Mouse (Mus musculus) ES-Bruce4 (cell line): Measurements from ENCODE around the gene Arhgap9. TPM values are rescaled to one million over a fixed set of nuclear protein-coding genes. Genes with fewer than 3 reads are reported as not detected.

Experiments used
- H3K27ac ChIP-seq: 2 replicates; pipeline ENCODE4 v1.5.1; 2012; ENCODE audit warnings: low read length, inconsistent platforms; ENCODE audit not compliant: insufficient read depth
- H3K27me3 ChIP-seq: 2 replicates; pipeline ENCODE4 v1.6.1; 2012; ENCODE audit warnings: mild to moderate bottlenecking, low read length, inconsistent platforms; ENCODE audit not compliant: control insufficient read depth, poor library complexity, insufficient read depth, severe bottlenecking
- H3K36me3 ChIP-seq: 2 replicates; pipeline ENCODE4 v1.6.1; 2012; ENCODE audit warnings: inconsistent platforms, mild to moderate bottlenecking, low read length, moderate library complexity; ENCODE audit not compliant: control insufficient read depth, poor library complexity, insufficient read depth, severe bottlenecking
- H3K4me1 ChIP-seq: one replicate; pipeline ENCODE4 v1.8.1; 2011; ENCODE audit warnings: low read length; ENCODE audit not compliant: control insufficient read depth, insufficient read depth
- H3K4me3 ChIP-seq: 2 replicates; pipeline ENCODE4 v1.5.1; 2011; ENCODE audit warnings: low read depth, mild to moderate bottlenecking, low read length
- H3K9ac ChIP-seq: 2 replicates; pipeline ENCODE4 v1.6.1; 2012; ENCODE audit warnings: low read depth, mild to moderate bottlenecking, inconsistent platforms; ENCODE audit not compliant: poor library complexity, severe bottlenecking
- H3K9me3 ChIP-seq: replicated peaks from 2 replicates; pipeline ENCODE4 v1.6.1; 2012; ENCODE audit warnings: mild to moderate bottlenecking, low read length, inconsistent platforms; ENCODE audit not compliant: control insufficient read depth, poor library complexity, insufficient read depth, severe bottlenecking
- CTCF ChIP-seq: IDR thresholded peaks from one replicate; pipeline ENCODE4 v1.8.1; 2011; ENCODE audit warnings: low read depth, low read length
- EP300 ChIP-seq: IDR thresholded peaks from 2 replicates; pipeline ENCODE4 v1.6.1; 2011; ENCODE audit warnings: low read depth, low read length; ENCODE audit not compliant: insufficient read depth
- POLR2A ChIP-seq: IDR thresholded peaks from one replicate; pipeline ENCODE4 v1.8.1; 2011; ENCODE audit warnings: low read length; ENCODE audit not compliant: insufficient read depth
- polyA plus RNA-seq: library from polyadenylated mRNA; stranded (reverse); fragments of >200 nt; gene quantifications from 2 replicates; pipeline ENCODE4 v1.2.4, GENCODE M21; 2011; ENCODE audit warnings: low read depth; ENCODE audit not compliant: missing spikeins, insufficient read depth, insufficient read length

The Arhgap9 gene
- polyA plus RNA-seq, 1 experiment = 8.5 TPM

DNA sequence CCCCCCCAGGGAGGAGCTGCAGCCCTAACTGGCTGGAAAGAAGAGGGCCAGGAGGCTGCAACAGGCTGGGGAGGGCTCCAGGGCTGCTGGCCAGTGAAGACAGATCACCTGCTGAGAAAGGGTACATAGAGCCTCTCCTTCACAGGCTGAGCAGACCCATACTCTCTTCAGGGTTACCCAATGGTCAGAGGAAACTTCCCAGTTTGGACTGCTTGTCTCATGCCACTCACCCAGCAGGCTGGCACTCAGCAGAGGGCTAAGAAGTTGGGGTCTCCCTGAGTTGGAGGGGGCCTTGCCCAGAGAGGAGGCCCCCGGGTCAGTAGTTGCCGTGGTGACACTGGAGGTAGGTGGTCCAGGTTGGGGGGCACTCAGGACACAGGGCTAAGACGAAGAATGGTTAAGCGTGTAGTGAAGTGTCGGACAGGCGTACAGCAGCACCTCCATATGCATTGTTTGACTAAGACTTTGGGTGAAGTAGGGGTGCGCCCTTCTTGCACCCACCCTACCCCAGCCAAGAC is 37.6 kb upstream of the Arhgap9 start:
- no peaks in the 10 kb centered on the region for H3K9me3 ChIP-seq
- H3K4me1 ChIP-seq = peaks cover 11% of the 10 kb centered on the region
- H3K9ac ChIP-seq = no peak overlapping the region
- TF ChIP-seq EP300 (no peak), CTCF (no peak), POLR2A (no peak)
- peaks cover 30% of the 10 kb centered on the region for H3K36me3 ChIP-seq
- H3K27me3 ChIP-seq = no peaks in the 10 kb centered on the region
- H3K4me3 ChIP-seq = no peak overlapping the region
- H3K27ac ChIP-seq = no peak overlapping the region

DNA sequence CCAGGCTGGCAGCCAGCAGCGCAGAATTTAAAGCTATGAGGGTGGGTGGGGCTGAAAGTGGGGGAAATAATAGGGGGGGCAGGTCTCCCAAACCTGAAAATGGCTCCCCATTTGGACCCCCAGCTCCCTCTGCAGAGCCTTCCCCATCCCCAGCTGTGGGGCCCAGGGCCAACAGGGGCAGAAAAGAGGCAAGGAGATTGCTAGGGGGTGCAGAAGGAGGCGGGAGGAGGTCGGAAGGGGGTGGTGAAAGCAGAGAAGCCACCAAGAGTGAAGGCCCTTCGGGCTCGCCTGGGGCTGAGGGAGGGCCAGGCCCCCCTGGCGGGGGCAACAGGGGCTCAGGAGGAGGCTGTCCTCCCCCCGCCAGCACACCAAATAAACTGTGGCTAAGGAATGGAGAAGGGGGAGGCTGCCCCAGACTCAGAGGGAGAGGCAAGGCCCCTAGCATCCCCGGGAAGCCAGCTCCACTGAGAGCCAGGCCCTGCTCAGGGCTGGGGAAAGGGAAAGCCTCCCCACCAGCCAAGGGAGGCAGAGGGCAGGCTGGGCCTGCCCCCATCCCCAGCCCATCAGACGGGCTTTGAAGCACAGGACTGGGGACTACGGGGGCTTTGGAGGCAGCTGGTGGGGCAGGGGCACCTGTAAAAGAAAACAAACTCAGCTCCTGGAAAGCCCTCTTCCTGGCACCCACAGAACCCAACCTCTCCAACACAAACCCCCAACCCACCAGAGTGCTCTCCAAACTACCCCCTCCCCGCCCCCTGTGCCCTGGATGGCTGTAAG is 36.9 kb upstream of the Arhgap9 start:
- no peak overlapping the region for H3K4me3 ChIP-seq
- no peak overlapping the region for H3K27ac ChIP-seq

DNA sequence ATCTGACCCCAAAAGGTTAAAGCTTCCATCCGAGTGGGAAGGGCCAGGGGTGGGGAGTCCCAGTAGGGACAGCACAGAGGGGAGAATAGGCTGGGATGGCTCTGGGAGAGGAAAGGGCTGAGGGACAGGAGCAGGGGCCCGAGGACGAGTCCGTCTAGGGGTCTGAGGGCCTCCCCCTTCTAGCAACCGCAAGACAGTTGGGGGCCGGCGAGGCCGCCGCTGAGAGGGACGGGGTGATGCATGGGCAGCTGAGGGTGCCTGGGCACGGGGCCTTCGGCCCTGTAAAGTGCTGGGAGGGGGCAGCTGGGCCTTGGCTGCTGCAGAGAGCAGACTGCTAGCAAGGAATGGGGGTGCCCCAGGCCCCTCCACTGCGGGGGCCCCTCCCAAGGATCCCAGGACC is 36.1 kb upstream of the Arhgap9 start:
- peaks cover 11% of the 10 kb centered on the region for H3K4me1 ChIP-seq
- H3K27ac ChIP-seq = no peak overlapping the region
- H3K9ac ChIP-seq = no peak overlapping the region

More for the DNA sequence above, 36.9 kb upstream of the Arhgap9 start:
- H3K9ac ChIP-seq = no peak overlapping the region
- H3K4me1 ChIP-seq = peaks cover 11% of the 10 kb centered on the region
- H3K27me3 ChIP-seq = no peaks in the 10 kb centered on the region
- peaks cover 28% of the 10 kb centered on the region for H3K36me3 ChIP-seq
- TF ChIP-seq POLR2A (no peak), EP300 (no peak), CTCF (no peak)
- H3K9me3 ChIP-seq = no peaks in the 10 kb centered on the region

DNA sequence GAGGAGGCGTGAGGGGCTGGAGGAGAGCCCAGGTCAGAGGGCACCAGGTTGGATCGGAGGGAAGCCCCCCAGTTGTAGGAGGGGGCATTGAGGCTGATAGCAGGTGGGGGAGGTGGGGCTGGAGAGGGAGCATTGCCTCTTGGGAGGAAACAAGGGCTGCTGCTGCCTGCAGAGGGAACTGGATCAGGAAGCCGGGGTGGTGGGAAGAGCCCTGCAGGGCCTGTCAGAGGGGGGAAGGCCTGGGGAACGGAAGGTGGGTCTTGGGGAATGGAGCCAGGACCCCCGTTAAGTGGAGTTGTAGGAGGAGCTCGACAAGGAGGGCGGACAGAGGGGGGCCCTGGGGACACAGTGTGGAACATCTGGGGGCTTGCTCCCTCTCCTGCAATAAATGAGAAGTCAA is 35.6 kb upstream of the Arhgap9 start:
- Histone ChIP-seq H3K9ac (no peak overlapping the region), H3K9me3 (no peaks in the 10 kb centered on the region), H3K4me3 (no peak overlapping the region), H3K4me1 (peaks cover 11% of the 10 kb centered on the region), H3K27ac (peak overlapping the region; percentile 10; the same call in 1 of the 2 replicates), H3K27me3 (no peaks in the 10 kb centered on the region), H3K36me3 (peaks cover 22% of the 10 kb centered on the region)
- no peak for TF ChIP-seq EP300
- TF ChIP-seq POLR2A = no peak
- no peak for TF ChIP-seq CTCF

More for the DNA sequence above, 36.1 kb upstream of the Arhgap9 start:
- peaks cover 26% of the 10 kb centered on the region for H3K36me3 ChIP-seq
- H3K9me3 ChIP-seq = no peaks in the 10 kb centered on the region
- no peaks in the 10 kb centered on the region for H3K27me3 ChIP-seq
- H3K4me3 ChIP-seq = no peak overlapping the region
- TF ChIP-seq POLR2A = no peak

- Histone ChIP-seq H3K27me3 (no peaks in the 10 kb centered on the region), H3K9ac (no peak overlapping the region), H3K27ac (peak overlapping the region; percentile 10; the same call in 1 of the 2 replicates), H3K36me3 (peaks cover 17% of the 10 kb centered on the region), H3K4me1 (peaks cover 11% of the 10 kb centered on the region), H3K4me3 (no peak overlapping the region), H3K9me3 (no peaks in the 10 kb centered on the region)
- TF ChIP-seq EP300 (no peak), CTCF (no peak), POLR2A (no peak)
Observed at GRCm38 (mm10) chr10:127286730-127287129, 35.0 kb upstream of the Arhgap9 start.

DNA sequence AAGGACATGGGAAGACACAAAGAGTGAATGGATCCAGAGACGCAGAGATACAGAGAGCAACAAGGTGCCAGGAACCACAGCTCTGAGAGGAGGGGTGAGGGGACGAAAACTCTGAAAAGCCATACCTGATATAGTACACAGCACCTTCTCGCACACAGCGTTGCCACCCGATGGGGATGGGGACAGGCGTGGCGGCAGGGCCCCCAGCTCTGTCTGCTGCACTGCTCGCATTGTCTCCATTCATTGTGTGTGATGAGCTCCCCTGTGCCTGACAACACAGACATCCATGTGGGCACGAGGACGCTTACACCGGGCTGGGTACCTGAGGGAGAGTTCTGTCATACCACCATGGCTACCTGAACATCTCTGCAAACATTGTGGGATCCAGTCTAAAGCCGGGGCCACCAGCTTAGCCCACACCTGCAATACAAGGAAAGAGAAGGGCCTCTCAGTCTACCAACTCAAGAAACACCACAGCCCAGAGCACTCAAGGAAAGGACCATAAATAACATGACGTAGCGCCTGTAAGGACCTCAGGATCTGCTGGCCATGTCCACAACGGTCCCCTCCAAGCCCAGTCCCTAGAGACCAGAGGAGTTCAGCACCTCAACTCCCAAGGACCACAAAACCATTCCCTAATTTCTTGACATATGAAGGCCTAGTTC is 34.4 kb upstream of the Arhgap9 start:
- no peak overlapping the region for H3K27ac ChIP-seq
- TF ChIP-seq POLR2A = no peak
- no peak for TF ChIP-seq EP300
- no peak for TF ChIP-seq CTCF
- H3K27me3 ChIP-seq = no peaks in the 10 kb centered on the region
- H3K4me1 ChIP-seq = peaks cover 11% of the 10 kb centered on the region
- peak overlapping the region; percentile 80 for H3K4me3 ChIP-seq
- H3K9me3 ChIP-seq = no peaks in the 10 kb centered on the region
- peak overlapping the region; percentile 97 for H3K9ac ChIP-seq
- H3K36me3 ChIP-seq = peaks cover 14% of the 10 kb centered on the region
